Mouse (Mus musculus) embryonic facial prominence, embryonic 10.5 days (tissue): ENCODE results near the gene Il16. TPM values are rescaled to one million over a fixed set of nuclear protein-coding genes. Genes with fewer than 3 reads are reported as not detected.
A peak's percentile ranks its signal among the peaks of the same experiment; 100 is the strongest.

Experiments
- DNase-seq: peaks from one replicate; pipeline ENCODE4 v3.0.0-alpha.2; 2017; ENCODE audit warnings: low spot score
- H3K27ac ChIP-seq: fragments of 300-500 bp; sonication (generic); replicated peaks from 2 replicates; pipeline ENCODE4 v1.5.1; 2016; ENCODE audit warnings: mild to moderate bottlenecking
- H3K27me3 ChIP-seq: fragments of 300-500 bp; sonication (generic); replicated peaks from 2 replicates; pipeline ENCODE4 v1.6.1; 2016; ENCODE audit warnings: low read depth, mild to moderate bottlenecking; ENCODE audit not compliant: poor library complexity, severe bottlenecking
- H3K36me3 ChIP-seq: fragments of 300-500 bp; sonication (generic); replicated peaks from 2 replicates; pipeline ENCODE4 v1.6.1; 2016; ENCODE audit warnings: mild to moderate bottlenecking, moderate library complexity
- H3K4me1 ChIP-seq: fragments of 300-500 bp; sonication (generic); 2 replicates; pipeline ENCODE4 v1.6.1; 2016
- H3K4me3 ChIP-seq: fragments of 300-500 bp; sonication (generic); 2 replicates; pipeline ENCODE4 v1.5.1; 2016; ENCODE audit warnings: mild to moderate bottlenecking, moderate library complexity
- H3K9me3 ChIP-seq: fragments of 300-500 bp; sonication (generic); 2 replicates; pipeline ENCODE4 v1.6.1; 2016; ENCODE audit warnings: mild to moderate bottlenecking
- WGBS: fragments of 180-500 bp; shearing (Covaris S2); methylation state at CpG from one replicate; pipeline ENCODE4 v1.1.7; 2016; 5-methylcytosine and 5-hydroxymethylcytosine counted together
- polyA plus RNA-seq: library from polyadenylated mRNA; unstranded; fragments of >200 nt; fragmentation: Nextera tagmentation; extraction: Ambion mirVana; gene quantifications from 2 replicates; pipeline ENCODE4 v1.2.1, GENCODE M21; 2016

Il16 gene
- polyA plus RNA-seq, 1 experiment from 2014 or later = 1.9 TPM

DNA sequence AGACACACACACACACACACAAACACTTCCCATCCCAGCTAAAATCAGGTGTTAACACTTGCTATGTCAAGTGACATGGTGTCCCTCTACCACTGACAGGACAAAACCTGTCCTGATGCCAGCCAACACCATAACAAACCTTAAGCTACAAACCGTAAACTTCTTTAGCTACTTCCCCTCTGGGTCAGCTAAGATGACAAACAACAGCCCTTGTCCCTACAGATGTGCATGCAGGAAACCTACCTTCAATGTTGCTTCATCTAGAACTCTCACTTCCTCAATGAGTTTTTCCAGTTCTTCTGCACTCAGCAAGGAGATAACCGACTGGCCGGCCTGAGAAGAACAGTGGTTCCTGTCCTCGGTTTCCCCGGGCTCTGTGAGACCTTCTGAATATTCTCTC, 94.9 kb downstream of the Il16 start:
- WGBS = 90% methylated on average over 5 of the region's 5 CpGs
- no peak for DNase-seq
- no peaks in the 10 kb centered on the region for H3K36me3 ChIP-seq
- H3K4me3 ChIP-seq = no peak overlapping the region
- no peaks in the 10 kb centered on the region for H3K27me3 ChIP-seq
- H3K9me3 ChIP-seq = no peaks in the 10 kb centered on the region
- H3K27ac ChIP-seq = no peak overlapping the region
- H3K4me1 ChIP-seq = 0 out of 2 replicates have a peak, but pooled peaks cover 3% of the 10 kb centered on the region

DNA sequence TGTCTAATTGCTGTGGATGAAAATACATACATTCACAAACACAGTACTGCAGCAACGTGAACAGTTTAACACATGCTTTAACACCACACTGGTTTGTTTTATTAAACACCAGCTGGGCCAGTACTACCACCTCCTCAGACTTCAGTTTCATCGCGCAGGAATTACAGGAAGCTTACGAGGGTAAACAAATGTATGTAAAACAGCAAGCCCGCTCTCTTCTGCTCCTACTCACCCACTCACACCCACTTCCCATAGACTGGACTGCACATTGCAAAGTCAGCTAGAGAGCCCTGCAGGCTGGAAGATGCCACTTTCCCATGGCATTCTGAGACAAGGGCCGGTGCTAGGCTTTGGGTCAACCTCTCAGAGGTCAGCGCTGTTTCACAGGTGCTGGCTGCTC, 96.7 kb downstream of the Il16 start:
- WGBS = 80% methylated on average over 7 of the region's 7 CpGs
- peaks cover 6% of the 10 kb centered on the region; the same call in 1 of the 2 replicates for H3K36me3 ChIP-seq
- no peaks in the 10 kb centered on the region for H3K9me3 ChIP-seq
- DNase-seq = no peak
- no peak overlapping the region for H3K4me3 ChIP-seq
- no peaks in the 10 kb centered on the region for H3K27me3 ChIP-seq
- 0 out of 2 replicates have a peak, but pooled peaks cover 3% of the 10 kb centered on the region for H3K4me1 ChIP-seq
- no peak overlapping the region for H3K27ac ChIP-seq

DNA sequence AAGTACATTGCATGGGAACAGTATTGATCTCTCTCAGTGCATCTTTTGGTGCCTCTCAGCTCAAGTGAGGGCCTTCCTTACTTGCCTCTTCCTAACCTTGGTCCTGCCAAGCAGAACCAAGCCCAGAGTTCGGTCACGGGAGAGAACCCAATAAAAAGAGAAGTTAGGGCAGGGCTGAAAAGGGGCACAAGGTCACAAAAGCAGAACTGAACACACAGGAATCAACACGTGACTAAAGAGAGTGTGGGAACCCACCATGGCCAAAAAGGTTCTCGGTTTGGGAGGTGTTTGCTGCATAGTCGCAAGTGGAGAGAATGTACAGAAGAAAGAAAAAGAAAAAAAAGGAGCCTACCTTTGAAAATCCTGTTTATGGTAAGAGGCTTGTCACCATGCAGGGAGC, 100.0 kb downstream of the Il16 start:
- no peaks in the 10 kb centered on the region for H3K27me3 ChIP-seq
- 83% methylated on average over 5 of the region's 5 CpGs for WGBS
- H3K4me1 ChIP-seq = peaks cover 15% of the 10 kb centered on the region

DNA sequence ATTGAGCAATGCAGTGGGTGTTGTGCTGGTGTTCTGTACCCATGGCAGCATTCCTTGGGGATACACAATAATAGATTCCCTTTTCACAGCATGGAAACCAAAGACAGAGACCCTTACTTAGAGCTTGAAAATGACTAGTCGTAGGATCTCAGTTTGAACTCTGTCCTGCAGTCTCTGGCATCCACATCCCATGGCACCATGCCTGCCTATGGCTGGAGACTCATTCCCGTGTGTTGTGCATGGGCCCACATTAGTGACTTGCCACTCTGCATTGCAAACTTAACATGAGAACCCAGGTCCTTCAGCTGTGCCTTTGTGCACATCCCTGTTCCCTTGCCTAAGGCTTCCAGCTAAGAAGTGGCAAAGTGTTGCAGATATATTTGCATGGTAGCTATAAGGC, 100.8 kb downstream of the Il16 start:
- Histone ChIP-seq H3K36me3 (peaks cover 25% of the 10 kb centered on the region), H3K9me3 (no peaks in the 10 kb centered on the region), H3K4me1 (peaks cover 16% of the 10 kb centered on the region), H3K4me3 (no peak overlapping the region), H3K27ac (no peak overlapping the region), H3K27me3 (no peaks in the 10 kb centered on the region)
- 84% methylated on average over 2 of the region's 2 CpGs for WGBS
- no peak for DNase-seq

More for the DNA sequence above, 100.0 kb downstream of the Il16 start:
- Histone ChIP-seq H3K27ac (no peak overlapping the region), H3K9me3 (no peaks in the 10 kb centered on the region), H3K36me3 (peaks cover 18% of the 10 kb centered on the region), H3K4me3 (no peak overlapping the region)
- no peak for DNase-seq

DNA sequence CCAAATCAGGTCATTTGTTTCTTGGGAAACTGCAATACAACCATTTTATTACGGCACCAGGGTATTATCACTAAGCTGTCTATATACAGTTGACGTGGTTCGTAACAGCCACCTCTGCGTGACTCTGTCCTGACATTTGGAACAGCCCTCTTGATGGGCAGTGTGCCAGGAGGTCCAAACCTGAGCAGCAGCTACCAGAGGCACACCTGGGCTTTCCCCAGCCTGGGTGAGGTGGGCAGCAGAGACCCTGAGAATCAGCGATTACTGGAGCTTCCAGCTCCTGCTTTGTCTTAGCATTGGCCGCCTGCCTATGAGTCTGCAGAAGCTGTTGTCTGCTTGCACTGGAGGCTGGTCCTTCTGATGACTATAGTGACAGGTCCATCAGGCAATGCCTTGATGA, 101.9 kb downstream of the Il16 start:
- Histone ChIP-seq H3K4me3 (no peak overlapping the region), H3K27me3 (no peaks in the 10 kb centered on the region), H3K27ac (no peak overlapping the region), H3K9me3 (no peaks in the 10 kb centered on the region), H3K4me1 (peaks cover 16% of the 10 kb centered on the region), H3K36me3 (peaks cover 31% of the 10 kb centered on the region)
- no peak for DNase-seq
- WGBS = 91% methylated on average over 6 of the region's 6 CpGs

DNA sequence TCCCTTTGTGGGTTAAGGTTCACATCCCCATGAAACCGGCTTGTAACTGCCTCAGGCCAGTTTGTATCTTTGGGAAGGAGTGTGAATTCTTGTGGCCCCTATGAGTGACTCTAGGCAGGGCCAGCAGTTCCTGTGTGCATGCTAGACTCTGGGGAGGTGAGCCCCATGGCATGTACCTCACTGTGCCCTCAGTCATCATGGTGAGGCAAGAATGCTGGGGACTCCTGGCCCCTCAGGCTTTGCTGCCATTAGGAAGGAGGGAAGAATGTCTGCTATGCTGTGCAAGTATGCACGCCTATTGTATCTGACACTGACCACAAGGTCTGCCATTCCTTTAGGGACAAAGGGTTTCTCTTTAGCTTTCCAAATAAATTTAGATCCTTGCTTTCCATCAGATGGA, 104.4 kb downstream of the Il16 start:
- H3K27ac ChIP-seq = peak overlapping the region; percentile 59; the same call in 1 of the 2 replicates
- DNase-seq = peak; percentile 22

DNA sequence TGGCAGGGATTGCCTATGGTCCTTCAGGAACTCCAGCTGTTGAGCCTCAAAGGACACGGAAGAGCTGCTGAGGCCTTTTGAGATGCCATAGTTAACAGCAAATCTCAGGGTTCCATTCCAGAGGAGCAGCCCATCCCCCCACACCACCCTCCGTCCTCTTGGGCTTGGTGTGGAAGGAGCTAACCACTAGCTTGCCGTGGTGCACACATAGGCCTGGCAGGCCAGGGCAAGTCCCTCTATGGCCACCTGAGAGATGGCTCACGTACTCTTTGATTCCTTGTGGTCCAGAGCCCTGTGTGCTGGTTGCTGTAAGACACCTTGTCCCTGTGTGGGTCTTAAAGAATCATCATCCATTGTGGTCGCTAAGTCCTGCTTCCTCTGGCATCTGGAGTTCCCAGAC, 104.9 kb downstream of the Il16 start:
- H3K27ac ChIP-seq = 0 out of 2 replicates have a peak overlapping the region, but pooled peaks have one; percentile 14
- H3K27me3 ChIP-seq = no peaks in the 10 kb centered on the region
- 91% methylated on average over 5 of the region's 5 CpGs for WGBS
- H3K36me3 ChIP-seq = peaks cover 55% of the 10 kb centered on the region
- H3K4me1 ChIP-seq = peaks cover 13% of the 10 kb centered on the region
- no peak overlapping the region for H3K4me3 ChIP-seq
- DNase-seq = no peak
- H3K9me3 ChIP-seq = no peaks in the 10 kb centered on the region

More for the DNA sequence above, 104.4 kb downstream of the Il16 start:
- Histone ChIP-seq H3K27me3 (no peaks in the 10 kb centered on the region), H3K4me3 (no peak overlapping the region), H3K4me1 (peaks cover 13% of the 10 kb centered on the region), H3K9me3 (no peaks in the 10 kb centered on the region), H3K36me3 (peaks cover 54% of the 10 kb centered on the region)
- WGBS = 53% methylated on average over 2 of the region's 2 CpGs

DNA sequence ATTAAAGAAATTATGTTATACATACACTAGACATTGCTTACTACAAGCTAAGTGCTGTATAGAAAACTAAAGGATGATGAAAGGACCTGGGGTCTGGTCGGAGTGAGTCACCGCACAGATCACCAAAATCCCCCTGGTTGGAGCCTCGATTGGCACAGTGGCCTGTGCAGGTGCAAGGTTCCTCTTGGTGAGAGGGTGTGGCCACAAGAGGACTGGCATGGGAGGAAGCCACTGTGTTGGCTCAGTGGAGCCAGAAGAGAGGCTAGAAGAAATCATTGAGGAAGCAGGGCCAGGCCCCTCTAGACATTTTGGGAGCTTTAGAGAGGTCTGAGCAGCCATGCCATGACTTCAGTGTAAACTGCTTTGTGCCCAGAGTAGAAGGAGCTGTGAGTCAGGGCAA, 106.4 kb downstream of the Il16 start:
- Histone ChIP-seq H3K27me3 (no peaks in the 10 kb centered on the region), H3K4me3 (no peak overlapping the region), H3K27ac (no peak overlapping the region), H3K4me1 (peaks cover 13% of the 10 kb centered on the region), H3K9me3 (no peaks in the 10 kb centered on the region), H3K36me3 (peaks cover 55% of the 10 kb centered on the region)
- 84% methylated on average over 3 of the region's 3 CpGs for WGBS
- no peak for DNase-seq

DNA sequence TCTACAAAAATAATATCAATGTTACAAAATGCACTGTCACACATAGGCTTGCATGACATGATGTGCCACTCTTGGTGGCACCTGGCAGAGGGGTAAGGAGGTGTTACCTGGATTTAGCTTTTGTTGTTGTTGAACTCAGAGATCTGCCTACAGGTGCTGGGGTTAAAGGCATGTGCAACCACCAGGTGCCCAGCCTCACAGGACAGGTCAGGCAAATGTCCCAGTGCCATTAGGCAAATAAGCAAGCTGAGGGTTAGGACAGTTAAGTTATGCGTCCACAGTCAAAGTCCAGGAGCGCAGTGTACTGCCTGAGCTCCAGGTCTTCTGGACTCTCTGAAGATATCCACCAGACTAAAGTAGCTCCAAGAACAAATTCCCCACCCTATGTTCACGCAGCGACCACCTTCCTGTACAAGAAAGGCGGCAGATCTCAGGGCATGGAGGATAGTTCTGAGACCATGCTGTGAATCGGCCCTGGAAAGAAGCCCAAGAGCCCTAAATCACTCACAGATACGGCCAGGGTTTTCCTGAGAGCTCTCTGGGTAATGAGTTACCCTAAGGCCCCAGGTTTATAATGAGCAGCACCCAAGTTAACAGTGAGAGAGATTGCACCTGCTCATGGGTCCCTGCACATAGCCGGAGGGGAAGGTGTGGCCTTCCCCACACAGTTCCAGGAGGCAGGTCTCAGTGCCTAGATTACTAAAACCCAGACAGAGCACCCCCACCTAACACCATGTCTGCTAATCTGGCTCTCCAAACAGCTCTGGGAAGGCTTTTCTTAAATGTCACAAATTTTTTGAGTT, 107.5 kb downstream of the Il16 start:
- H3K36me3 ChIP-seq = peaks cover 48% of the 10 kb centered on the region
- 92% methylated on average over 8 of the region's 8 CpGs for WGBS
- DNase-seq = no peak
- no peak overlapping the region for H3K27ac ChIP-seq
- H3K4me3 ChIP-seq = no peak overlapping the region
- H3K4me1 ChIP-seq = peaks cover 19% of the 10 kb centered on the region
- no peaks in the 10 kb centered on the region for H3K27me3 ChIP-seq
- no peaks in the 10 kb centered on the region for H3K9me3 ChIP-seq

DNA sequence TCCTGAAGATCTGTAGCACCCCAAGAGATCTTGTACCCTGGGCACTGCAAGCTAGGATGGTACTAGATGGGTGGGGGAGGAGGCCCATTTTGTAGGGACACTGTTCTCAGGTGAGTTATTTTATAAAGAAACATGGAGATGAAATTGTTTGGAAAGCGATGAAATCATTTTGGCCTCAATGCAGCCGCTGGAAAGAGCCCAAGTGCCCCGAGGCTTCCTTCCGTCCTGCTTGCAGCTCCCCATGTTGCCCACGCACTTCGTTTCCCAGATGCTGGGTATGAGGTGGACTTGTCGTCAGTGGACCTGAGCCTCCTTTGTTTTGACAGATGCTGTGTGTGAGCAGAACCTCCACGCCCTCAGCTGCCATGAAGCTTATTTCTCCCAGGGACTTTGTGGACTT, 109.1 kb downstream of the Il16 start:
- DNase-seq = no peak
- WGBS = 86% methylated on average over 8 of the region's 8 CpGs
- no peak overlapping the region for H3K27ac ChIP-seq
- H3K9me3 ChIP-seq = no peaks in the 10 kb centered on the region
- no peaks in the 10 kb centered on the region for H3K27me3 ChIP-seq
- peaks cover 28% of the 10 kb centered on the region for H3K4me1 ChIP-seq
- no peak overlapping the region for H3K4me3 ChIP-seq
- peaks cover 48% of the 10 kb centered on the region for H3K36me3 ChIP-seq

DNA sequence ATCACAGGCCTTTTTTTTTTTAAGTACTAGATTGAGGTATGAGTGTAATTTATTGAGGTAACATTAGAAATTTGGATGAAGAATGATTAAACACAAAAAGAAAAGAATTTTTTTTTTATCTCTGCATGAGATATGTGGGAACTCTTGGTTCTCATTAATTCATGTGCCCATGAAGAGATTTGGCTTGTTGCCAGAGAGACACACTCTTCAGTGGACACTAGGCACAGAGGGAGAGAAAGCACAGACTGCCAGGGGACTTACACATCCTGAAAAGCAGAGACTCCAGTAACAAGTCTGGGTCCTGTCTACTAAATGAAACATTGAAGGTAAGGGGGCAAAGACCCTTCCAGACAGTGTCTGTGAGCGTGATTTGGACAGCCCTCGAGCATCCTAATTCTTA, 109.8 kb downstream of the Il16 start:
- DNase-seq = no peak
- peaks cover 30% of the 10 kb centered on the region for H3K4me1 ChIP-seq

DNA sequence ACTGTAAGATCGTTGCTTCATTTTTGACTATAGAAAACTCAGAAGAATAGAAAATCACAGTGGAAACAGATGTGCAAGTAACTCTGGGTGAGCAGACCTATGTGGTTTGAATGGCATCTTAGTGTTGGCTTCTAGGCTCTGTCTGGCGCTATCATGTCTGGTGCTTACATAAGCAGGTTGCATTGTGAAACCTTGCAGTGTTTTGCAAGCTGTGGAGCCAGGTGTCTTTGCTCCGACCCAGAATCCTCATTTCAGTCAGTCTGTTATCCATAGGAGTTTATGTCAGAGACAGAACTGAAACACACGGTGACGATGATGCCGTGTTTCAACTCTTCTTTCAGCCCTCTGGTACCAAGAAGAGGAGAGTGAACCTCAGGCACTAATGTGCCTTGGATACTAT, 111.7 kb downstream of the Il16 start:
- no peak for DNase-seq
- Histone ChIP-seq H3K4me3 (no peak overlapping the region), H3K36me3 (peaks cover 27% of the 10 kb centered on the region), H3K9me3 (no peaks in the 10 kb centered on the region), H3K27me3 (no peaks in the 10 kb centered on the region), H3K4me1 (peaks cover 26% of the 10 kb centered on the region), H3K27ac (no peak overlapping the region)
- WGBS = 90% methylated on average over 6 of the region's 6 CpGs

More for the DNA sequence above, 109.8 kb downstream of the Il16 start:
- Histone ChIP-seq H3K4me3 (no peak overlapping the region), H3K27ac (no peak overlapping the region), H3K36me3 (peaks cover 43% of the 10 kb centered on the region), H3K27me3 (no peaks in the 10 kb centered on the region), H3K9me3 (no peaks in the 10 kb centered on the region)
- 86% methylated on average over 2 of the region's 2 CpGs for WGBS

DNA sequence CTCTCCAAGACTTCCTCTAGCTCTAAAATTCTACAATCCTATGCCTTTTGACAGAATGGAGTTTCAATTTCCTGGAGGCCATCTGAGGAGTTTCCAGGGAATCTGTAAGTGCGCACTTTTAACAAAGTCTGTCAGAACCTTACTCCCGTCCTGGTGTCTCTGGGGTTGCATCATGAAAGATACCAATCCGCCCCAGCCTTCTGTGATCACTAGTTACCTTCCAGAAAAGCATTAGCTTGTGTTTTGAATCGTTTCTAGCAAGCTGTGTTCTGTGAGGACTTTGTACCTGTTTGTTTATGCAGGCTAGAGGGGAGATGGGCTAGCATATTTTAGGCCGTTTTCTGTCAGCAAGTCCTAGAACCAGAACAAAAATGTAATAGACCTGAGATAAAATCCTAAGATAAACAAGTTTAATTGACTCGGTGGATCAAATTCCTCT, 112.8 kb downstream of the Il16 start:
- Histone ChIP-seq H3K36me3 (peaks cover 20% of the 10 kb centered on the region), H3K4me1 (peaks cover 26% of the 10 kb centered on the region), H3K27ac (no peak overlapping the region), H3K27me3 (no peaks in the 10 kb centered on the region), H3K4me3 (peak overlapping the region; percentile 77), H3K9me3 (no peaks in the 10 kb centered on the region)
- no peak for DNase-seq
- WGBS = 53% methylated on average over 6 of the region's 6 CpGs
